Mouse (Mus musculus) c-Kit-positive CD71-positive TER-119-positive erythroid progenitor cells, embryonic 14.5 days (primary cell): ENCODE results near the gene Naa20.

ENCODE experiments used
- DNase-seq: peaks from one replicate; pipeline ENCODE4 v3.0.0-alpha.2; 2013; ENCODE audit warnings: low spot score

Naa20 gene

GRCm38 (mm10) chr2:145952726-145953125, 50.8 kb downstream of the Naa20 start:
- no peak for DNase-seq

GRCm38 (mm10) chr2:145955844-145956243, 53.9 kb downstream of the Naa20 start:
- DNase-seq, result no peak

DNA sequence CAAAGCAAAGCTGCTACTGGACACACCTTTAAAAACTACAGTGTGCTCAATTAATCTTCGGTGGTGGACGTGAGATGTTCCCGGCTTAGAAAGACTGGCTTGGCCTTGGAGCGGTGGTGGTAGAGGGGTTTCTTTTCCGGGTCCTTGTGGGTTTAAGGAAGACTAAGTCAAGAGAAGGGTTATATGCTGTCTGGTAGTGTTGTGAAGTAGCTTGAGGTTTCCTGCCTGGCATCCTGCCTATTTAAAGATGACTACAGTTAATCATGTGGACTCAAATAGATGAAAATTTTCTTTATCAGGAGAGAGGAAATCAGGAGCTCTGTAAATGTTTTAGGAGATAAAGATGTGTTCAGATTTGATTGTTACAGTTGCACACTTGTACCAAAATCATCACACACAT, 54.4 kb downstream of the Naa20 start:
- no peak for DNase-seq

- no peak for DNase-seq
Observed at GRCm38 (mm10) chr2:145957450-145957849, 55.6 kb downstream of the Naa20 start.

DNA sequence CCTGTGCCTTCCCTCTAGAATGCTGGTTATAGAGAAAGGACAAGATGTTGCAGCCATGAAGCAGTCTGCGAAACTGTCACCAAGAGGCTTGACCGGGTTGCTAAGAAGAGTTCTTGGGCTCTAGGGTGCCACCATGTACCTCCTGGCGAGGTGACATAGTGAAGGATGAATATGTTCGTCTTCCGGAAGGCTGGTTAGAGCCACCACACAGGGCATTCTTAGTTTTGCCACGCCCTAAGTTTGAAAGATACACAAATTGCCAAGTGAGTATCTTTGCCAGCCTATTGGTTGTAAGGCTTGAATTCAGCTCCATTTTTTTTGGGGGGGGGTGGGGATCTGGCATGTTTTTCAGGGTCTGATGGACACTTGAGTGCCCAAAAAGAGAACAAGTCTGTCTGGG, 56.2 kb downstream of the Naa20 start:
- DNase-seq, result no peak

DNA sequence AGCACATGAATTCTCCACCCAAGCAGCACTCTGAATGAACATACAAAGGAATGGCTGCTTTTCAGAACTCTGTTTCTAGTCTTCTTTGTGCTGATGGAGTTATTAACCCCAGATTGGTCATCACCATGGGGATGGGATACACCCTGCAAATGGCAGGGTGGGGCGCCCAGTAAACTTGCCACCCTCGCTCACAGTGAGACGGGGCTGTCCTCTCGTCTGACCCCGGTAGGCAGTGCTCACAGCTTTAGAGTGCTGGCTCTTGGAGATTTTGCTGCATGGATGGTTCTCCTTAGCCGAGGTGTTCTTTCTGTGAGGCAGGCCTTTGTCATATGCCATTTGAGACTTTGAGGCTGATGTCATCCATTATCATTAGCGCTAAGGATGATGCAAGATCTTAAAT, 56.7 kb downstream of the Naa20 start:
- DNase-seq, result no peak

GRCm38 (mm10) chr2:145961861-145962260, 60.0 kb downstream of the Naa20 start:
- no peak for DNase-seq
